Mouse (Mus musculus): ENCODE measurements around the gene Akap5.

The Akap5 gene

GRCm38 (mm10) chr12:76324679-76325431, at the start of gene Akap5:
Gene Akap5, plus strand, starts transcription at chr12:76324891.
- DNase-seq (ENCODE audit: low spot score) = peak; percentile 81

- DNase-seq (ENCODE audit: low spot score) = no peak
Measured at GRCm38 (mm10) chr12:76278209-76278608, 46.5 kb upstream of the Akap5 start.

- DNase-seq (ENCODE audit: low spot score) = no peak
Measured at GRCm38 (mm10) chr12:76280556-76280955, 44.1 kb upstream of the Akap5 start.

- DNase-seq (ENCODE audit: low spot score) = no peak
Measured at GRCm38 (mm10) chr12:76281111-76281660, 43.5 kb upstream of the Akap5 start.

- peak; percentile 73 for DNase-seq (ENCODE audit: low spot score)
Measured at GRCm38 (mm10) chr12:76282132-76282531, 42.6 kb upstream of the Akap5 start.

GRCm38 (mm10) chr12:76282532-76283173, 42.0 kb upstream of the Akap5 start:
- DNase-seq (ENCODE audit: low spot score) = no peak

- DNase-seq (ENCODE audit: low spot score) = no peak
Measured at GRCm38 (mm10) chr12:76285418-76285817, 39.3 kb upstream of the Akap5 start.

- no peak for DNase-seq (ENCODE audit: low spot score)
Measured at GRCm38 (mm10) chr12:76287986-76288385, 36.7 kb upstream of the Akap5 start.

- no peak for DNase-seq (ENCODE audit: low spot score)
Measured at GRCm38 (mm10) chr12:76288494-76288893, 36.2 kb upstream of the Akap5 start.

GRCm38 (mm10) chr12:76289428-76289827, 35.3 kb upstream of the Akap5 start:
- no peak for DNase-seq (ENCODE audit: low spot score)

GRCm38 (mm10) chr12:76290271-76290670, 34.4 kb upstream of the Akap5 start:
- no peak for DNase-seq (ENCODE audit: low spot score)

- DNase-seq (ENCODE audit: low spot score) = peak; percentile 86
Measured at GRCm38 (mm10) chr12:76293192-76293591, 31.5 kb upstream of the Akap5 start.

- no peak for DNase-seq (ENCODE audit: low spot score)
Measured at GRCm38 (mm10) chr12:76297830-76298229, 26.9 kb upstream of the Akap5 start.

GRCm38 (mm10) chr12:76299361-76299906, 25.3 kb upstream of the Akap5 start:
- no peak for DNase-seq (ENCODE audit: low spot score)

- DNase-seq (ENCODE audit: low spot score) = no peak
Measured at GRCm38 (mm10) chr12:76300367-76300766, 24.3 kb upstream of the Akap5 start.

GRCm38 (mm10) chr12:76303474-76303873, 21.2 kb upstream of the Akap5 start:
- DNase-seq (ENCODE audit: low spot score) = no peak

- DNase-seq (ENCODE audit: low spot score) = no peak
Measured at GRCm38 (mm10) chr12:76304199-76304598, 20.5 kb upstream of the Akap5 start.

GRCm38 (mm10) chr12:76305107-76305506, 19.6 kb upstream of the Akap5 start:
- no peak for DNase-seq (ENCODE audit: low spot score)

GRCm38 (mm10) chr12:76306852-76307561, 17.7 kb upstream of the Akap5 start:
- no peak for DNase-seq (ENCODE audit: low spot score)

GRCm38 (mm10) chr12:76307964-76308363, 16.7 kb upstream of the Akap5 start:
- no peak for DNase-seq (ENCODE audit: low spot score)

- DNase-seq (ENCODE audit: low spot score) = no peak
Measured at GRCm38 (mm10) chr12:76308436-76308835, 16.3 kb upstream of the Akap5 start.

- DNase-seq (ENCODE audit: low spot score) = no peak
Measured at GRCm38 (mm10) chr12:76310007-76310406, 14.7 kb upstream of the Akap5 start.
